Mouse (Mus musculus): ENCODE measurements around the gene Rab22a. TPM values are rescaled to one million over a fixed set of nuclear protein-coding genes. Genes with fewer than 3 reads are reported as not detected.

Gene Rab22a
- polyA plus RNA-seq, 1 experiment from 2014 or later, result 32.5 TPM

DNA sequence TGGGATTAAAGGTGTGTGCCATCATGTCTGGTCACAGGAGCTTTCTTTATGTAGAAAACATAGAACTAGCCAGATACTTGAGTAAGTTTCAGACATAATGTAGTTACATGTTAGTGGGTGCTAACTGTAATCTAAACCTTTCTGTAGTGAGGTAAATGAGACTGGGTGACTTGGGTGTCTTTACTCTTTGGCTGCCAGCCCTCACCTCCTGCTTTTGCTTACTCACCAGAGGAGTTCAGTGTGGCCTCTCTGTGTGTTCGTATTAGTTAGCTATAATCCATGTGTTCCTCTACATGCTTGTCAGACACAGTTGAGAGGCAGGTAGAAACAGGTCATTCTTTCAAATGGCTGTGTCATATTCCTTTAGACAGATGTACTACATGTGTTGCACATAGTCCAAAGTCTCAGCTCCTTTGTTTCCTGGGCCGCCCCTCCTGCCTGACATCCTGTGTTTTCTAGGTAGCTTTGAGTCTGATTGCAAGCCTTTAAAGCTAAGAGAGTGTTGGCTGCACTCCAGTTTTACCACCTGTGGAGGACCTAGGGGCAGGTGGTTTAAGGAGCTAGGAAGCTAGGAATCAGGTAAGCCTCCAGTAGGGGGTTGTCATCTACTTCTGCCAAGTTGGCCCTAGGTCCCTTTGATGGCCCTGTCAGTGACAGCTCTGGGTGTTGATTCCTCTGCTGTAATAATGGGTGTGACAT lies 89.5 kb downstream of the Rab22a start:
- no peak for ATAC-seq (replicated peaks; ENCODE audit: insufficient number of reproducible peaks, insufficient read depth, low FRiP score, low read depth)
- H3K36me3 ChIP-seq, result no peaks in the 10 kb centered on the region

DNA sequence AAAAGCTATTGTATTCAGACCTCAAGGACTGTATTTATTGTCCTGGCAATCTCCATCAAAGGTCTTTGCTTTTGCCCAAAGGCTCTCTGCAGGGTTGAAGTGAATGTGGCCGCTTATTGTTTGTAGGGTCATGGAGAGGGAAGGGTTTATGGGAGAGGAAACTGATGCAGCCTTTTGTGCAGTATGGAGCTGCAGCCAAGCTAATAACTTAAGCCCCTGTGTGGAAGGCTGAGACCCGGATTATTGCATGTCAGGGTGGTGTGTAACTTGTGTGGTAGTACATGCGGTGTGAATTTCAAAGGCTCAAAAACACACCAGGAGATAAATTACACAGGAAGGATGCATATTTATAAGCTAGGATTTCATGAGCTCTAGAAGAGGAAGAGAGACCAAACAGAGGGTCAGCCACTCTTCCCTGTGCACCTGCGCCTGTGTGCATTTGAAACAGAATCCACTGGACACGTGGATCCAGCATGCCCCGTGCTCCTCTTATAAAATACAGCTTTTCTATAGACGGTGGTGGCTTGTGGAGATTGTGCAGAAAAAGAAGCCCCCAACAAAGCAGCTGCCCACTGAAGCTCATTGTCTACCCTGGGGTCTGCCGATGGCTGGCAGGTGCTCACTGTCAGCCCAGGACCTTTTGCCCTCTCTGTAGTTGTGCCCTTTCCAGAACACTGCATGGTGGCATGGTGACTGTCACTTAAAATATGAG lies 96.0 kb downstream of the Rab22a start:
- 77% methylated on average over 8 of the region's 8 CpGs for WGBS
- no peaks in the 10 kb centered on the region for H3K36me3 ChIP-seq
- H3K4me2 ChIP-seq, result no peak overlapping the region
- no peak overlapping the region for H3K27ac ChIP-seq
- no peak overlapping the region for H3K9ac ChIP-seq
- H3K4me3 ChIP-seq, result no peak overlapping the region
- no peaks in the 10 kb centered on the region for H3K27me3 ChIP-seq
- no peak for ATAC-seq (replicated peaks; ENCODE audit: insufficient number of reproducible peaks, insufficient read depth, low FRiP score, low read depth)
- peaks cover 9% of the 10 kb centered on the region for H3K4me1 ChIP-seq (replicated peaks)
- H3K9me3 ChIP-seq (replicated peaks), result no peaks in the 10 kb centered on the region

More for the DNA sequence above, 89.5 kb downstream of the Rab22a start:
- no peaks in the 10 kb centered on the region for H3K9me3 ChIP-seq (replicated peaks)
- H3K4me2 ChIP-seq, result no peak overlapping the region
- no peak overlapping the region for H3K4me3 ChIP-seq
- peaks cover 2% of the 10 kb centered on the region; the same call in 1 of the 2 replicates for H3K4me1 ChIP-seq (replicated peaks)
- WGBS, result 65% methylated on average over 2 of the region's 2 CpGs
- no peaks in the 10 kb centered on the region for H3K27me3 ChIP-seq
- H3K9ac ChIP-seq, result no peak overlapping the region
- H3K27ac ChIP-seq, result no peak overlapping the region

Small RNA genes lying within 50 kb of the gene (microRNA-seq; reads per million reads assigned to microRNA genes)
- not detected for gene Mir6340

Other genes with a start within 250 kb of the Rab22a start
- not detected in 2 replicates for gene 1700021F07Rik, start 137.2 kb upstream of the Rab22a start, polyA plus RNA-seq (2015; fragmentation: Nextera tagmentation; extraction: Ambion mirVana)
- not detected in 2 replicates for gene Ankrd60, start 81.4 kb upstream of the Rab22a start, polyA plus RNA-seq (2015; fragmentation: Nextera tagmentation; extraction: Ambion mirVana)
- not detected in 2 replicates for gene 1700010B08Rik, start 59.7 kb downstream of the Rab22a start, polyA plus RNA-seq (2015; fragmentation: Nextera tagmentation; extraction: Ambion mirVana)
- 8.0 and 9.8 TPM in 2 replicates for gene Vapb, start 77.8 kb downstream of the Rab22a start, polyA plus RNA-seq (2015; fragmentation: Nextera tagmentation; extraction: Ambion mirVana)

Data from heart, embryonic 15.5 days (tissue).